Mouse (Mus musculus): Measurements from ENCODE around the gene Tmed8.
A peak's percentile ranks its signal among the peaks of the same experiment; 100 is the strongest.

GRCm38 (mm10) chr12:87147395-87148089, 52.7 kb downstream of the Tmed8 start, which contains the start of gene Pomt2:
- no peak for TF ChIP-seq CTCF (IDR thresholded peaks at IDR 0.05; ENCODE audit: low read depth, low read length)
- TF ChIP-seq EP300 (IDR thresholded peaks at IDR 0.05; ENCODE audit: insufficient read depth, low read depth, low read length) = 0 out of 2 replicates have a peak, but pooled peaks have one; percentile 5
- TF ChIP-seq POLR2A (IDR thresholded peaks at IDR 0.05; ENCODE audit: insufficient read depth, low read length) = peak; percentile 44

Measured in ES-Bruce4 (cell line).